Comparison of ENCODE assay signal across 22 mouse cellular contexts in the genomic region with DNA sequence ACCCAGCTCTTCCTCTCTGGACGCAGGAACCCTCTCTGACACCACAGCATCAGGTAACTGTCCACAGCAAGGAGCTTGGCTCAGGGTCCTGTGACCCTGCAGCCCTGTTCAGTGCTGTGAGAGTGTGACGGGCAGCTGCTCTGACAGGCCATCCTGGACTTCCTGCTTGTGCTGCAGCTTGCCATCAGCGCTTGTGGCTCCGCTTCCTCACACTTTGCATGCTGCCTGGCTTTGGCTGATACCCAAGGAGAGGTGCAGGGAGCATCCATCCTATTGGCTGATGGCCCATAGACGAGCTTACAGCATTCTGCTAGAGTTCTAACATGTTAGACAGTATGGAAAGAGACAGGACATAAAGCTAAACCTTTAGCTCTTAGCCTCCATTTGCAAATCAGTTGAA.
DNase-seq lines count a peak whose midpoint lies in the region; ATAC-seq and TF ChIP-seq lines count a peak whose summit lies in the region.
"Had no signal": no experiment of that assay in that cellular context is flagged by ENCODE, and none has a peak within 500 bp of the region (broad histone marks: within the 10 kb centered on the region; RNA-seq: fewer than 3 reads in every experiment).

No protein-coding gene starts in this region.

- no peak overlapping the region for H3K9ac ChIP-seq in lung, embryonic 16.5 days (ENCODE audit: low read length)
- H3K9ac ChIP-seq: embryonic facial prominence, embryonic 15.5 days; heart, embryonic 15.5 days; hindbrain, embryonic 15.5 days; kidney, embryonic 15.5 days; limb, embryonic 15.5 days; liver, embryonic 14.5 days; stomach, embryonic 15.5 days had no signal

- no peak overlapping the region for H3K4me3 ChIP-seq in lung, embryonic 16.5 days (ENCODE audit: low read length)
- no peak overlapping the region for H3K4me3 ChIP-seq in lung, adult 2 months (replicated peaks; ENCODE audit: extremely low read depth, low read depth, low read length)
- H3K4me3 ChIP-seq: embryonic facial prominence, embryonic 15.5 days; gastrocnemius, adult 2 months; heart, embryonic 15.5 days; hindbrain, embryonic 15.5 days; kidney, embryonic 15.5 days; limb, embryonic 15.5 days; midbrain, embryonic 10.5 days; stomach, embryonic 15.5 days had no signal

- DNase-seq in lung, adult 2 months: no peak
- DNase-seq in brain, adult 2 months (ENCODE audit: low read depth, low spot score): peak; percentile 72
- peak; percentile 64 to 71 for DNase-seq in cerebellum, adult 18-20 months
- peak; percentile 72 for DNase-seq in cerebellum, postnatal 14 days
- no peak for DNase-seq in urinary bladder, postnatal 25 days (ENCODE audit: low spot score)
- no peak for DNase-seq in adrenal gland, postnatal 4 days (ENCODE audit: low spot score in 2 of 2)
- DNase-seq: gastrocnemius, adult 2 months; heart, postnatal 4 days; kidney, postnatal 4 days; layer of hippocampus, adult 9-11 months; thymus, postnatal 4 days had no signal

- ATAC-seq in lung, embryonic 16.5 days (ENCODE audit: low read depth): peak; percentile 63
- ATAC-seq: forebrain, embryonic 14.5 days; intestine, embryonic 16.5 days had no signal

- H3K27me3 ChIP-seq in lung, embryonic 16.5 days (ENCODE audit: control insufficient read depth, insufficient read depth, low read depth, low read length): no peaks in the 10 kb centered on the region
- H3K27me3 ChIP-seq: embryonic facial prominence, embryonic 15.5 days; heart, embryonic 15.5 days; hindbrain, embryonic 15.5 days; kidney, embryonic 15.5 days; limb, embryonic 15.5 days; stomach, embryonic 15.5 days had no signal

- 56% methylated on average over 5 of the region's 5 CpGs for WGBS in lung, embryonic 16.5 days
- WGBS in lung, adult 2 months: 62% methylated on average over 5 of the region's 5 CpGs

- no peak for TF ChIP-seq CTCF in lung, adult 2 months (IDR thresholded peaks at IDR 0.05; ENCODE audit: insufficient read depth, low read length)

- no peak for TF ChIP-seq POLR2A in lung, adult 2 months (IDR thresholded peaks at IDR 0.05; ENCODE audit: borderline replicate concordance, extremely low read depth, low read depth, low read length)

- H3K36me3 ChIP-seq in lung, embryonic 16.5 days (ENCODE audit: control insufficient read depth, insufficient read depth, low read length): peaks cover 63% of the 10 kb centered on the region

- H3K27ac ChIP-seq in lung, embryonic 16.5 days (ENCODE audit: low read length): peak overlapping the region; percentile 32; the same call in 1 of the 2 replicates
- H3K27ac ChIP-seq: embryonic facial prominence, embryonic 15.5 days; gastrocnemius, adult 2 months; heart, embryonic 15.5 days; hindbrain, embryonic 15.5 days; kidney, embryonic 15.5 days; limb, embryonic 15.5 days; liver, embryonic 14.5 days; midbrain, embryonic 10.5 days; stomach, embryonic 15.5 days had no signal

- H3K4me2 ChIP-seq in lung, embryonic 16.5 days (ENCODE audit: low read depth, low read length): no peak overlapping the region
- H3K4me2 ChIP-seq: embryonic facial prominence, embryonic 15.5 days; heart, embryonic 15.5 days; hindbrain, embryonic 15.5 days; kidney, embryonic 15.5 days; limb, embryonic 15.5 days; stomach, embryonic 15.5 days had no signal

- H3K9me3 ChIP-seq in lung, embryonic 16.5 days (ENCODE audit: control insufficient read depth, low read length): no peaks in the 10 kb centered on the region
- H3K9me3 ChIP-seq: embryonic facial prominence, embryonic 15.5 days; heart, embryonic 15.5 days; hindbrain, embryonic 15.5 days; kidney, embryonic 15.5 days; limb, embryonic 15.5 days; midbrain, embryonic 10.5 days; stomach, embryonic 15.5 days had no signal

- peaks cover 3% of the 10 kb centered on the region; the same call in 1 of the 2 replicates for H3K4me1 ChIP-seq in lung, embryonic 16.5 days (replicated peaks; ENCODE audit: control insufficient read depth, insufficient read depth, low read length)
- H3K4me1 ChIP-seq in lung, adult 2 months (ENCODE audit: control insufficient read depth, insufficient read depth, low read length): no peaks in the 10 kb centered on the region
- H3K4me1 ChIP-seq: embryonic facial prominence, embryonic 15.5 days; heart, embryonic 15.5 days; hindbrain, embryonic 15.5 days; kidney, embryonic 15.5 days; limb, embryonic 15.5 days; midbrain, embryonic 10.5 days; stomach, embryonic 15.5 days had no signal

Comparison
In these comparisons a context has a peak if more than half of its experiments do, and no peak if none do; other contexts are left out.
1. DNase-seq: peak in brain, adult 2 months (single experiment), cerebellum, adult 18-20 months (2 of 2) and cerebellum, postnatal 14 days (2 of 2); none in lung, adult 2 months (single experiment), urinary bladder, postnatal 25 days (single experiment) and adrenal gland, postnatal 4 days (0 of 2).